Mouse (Mus musculus): ENCODE results near the gene Zfp146. TPM values are rescaled to one million over a fixed set of nuclear protein-coding genes. Genes with fewer than 3 reads are reported as not detected.
"Not testable (repeated sequence)": the region's sequence is repeated elsewhere in the genome, so short reads cannot be mapped to it uniquely, and the experiment has no call there.

The Zfp146 gene
- total RNA-seq, 4 experiments from 2014 or later: 22.6 to 31.4 (median 26.4) TPM

DNA sequence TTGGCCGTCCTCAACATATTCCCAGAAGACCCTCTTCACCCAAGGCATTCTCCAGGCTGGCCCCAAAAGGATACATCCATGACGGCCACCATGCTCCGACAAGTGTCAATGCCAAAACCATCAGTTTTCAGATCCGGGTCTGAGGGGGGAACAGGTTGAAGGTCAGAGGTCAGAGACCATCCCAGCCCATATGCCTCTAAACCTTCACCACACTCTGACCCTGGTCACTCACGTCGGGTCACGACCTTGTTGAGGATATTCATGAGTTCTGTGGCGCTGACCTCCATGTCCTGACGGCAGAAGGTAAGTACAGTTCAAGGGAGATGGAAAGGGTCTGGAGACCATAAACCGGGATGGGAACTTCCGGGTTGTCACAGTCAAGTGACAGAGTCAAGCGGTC, 22.5 kb upstream of the Zfp146 start:
- DNase-seq (ENCODE audit: low spot score in 2 of 2): no peak

DNA sequence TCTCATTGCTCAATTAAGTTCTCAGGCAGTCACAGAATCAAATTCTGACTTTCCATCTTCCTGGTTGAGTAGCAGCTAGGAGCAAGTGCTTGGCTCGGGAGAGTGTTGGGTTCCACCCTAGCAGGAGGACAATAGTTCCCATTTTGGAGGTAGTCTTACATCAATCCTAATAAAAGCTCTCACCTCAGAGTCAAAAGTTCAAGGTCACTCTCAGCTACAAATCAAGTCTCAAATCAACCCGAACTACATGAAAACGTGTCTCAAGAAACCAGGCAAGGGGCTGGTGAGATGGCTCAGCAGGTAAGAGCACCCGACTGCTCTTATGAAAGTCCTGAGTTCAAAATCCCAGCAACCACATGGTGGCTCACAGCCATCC, 19.6 kb upstream of the Zfp146 start:
- no peak for DNase-seq (ENCODE audit: low spot score in 2 of 2)

DNA sequence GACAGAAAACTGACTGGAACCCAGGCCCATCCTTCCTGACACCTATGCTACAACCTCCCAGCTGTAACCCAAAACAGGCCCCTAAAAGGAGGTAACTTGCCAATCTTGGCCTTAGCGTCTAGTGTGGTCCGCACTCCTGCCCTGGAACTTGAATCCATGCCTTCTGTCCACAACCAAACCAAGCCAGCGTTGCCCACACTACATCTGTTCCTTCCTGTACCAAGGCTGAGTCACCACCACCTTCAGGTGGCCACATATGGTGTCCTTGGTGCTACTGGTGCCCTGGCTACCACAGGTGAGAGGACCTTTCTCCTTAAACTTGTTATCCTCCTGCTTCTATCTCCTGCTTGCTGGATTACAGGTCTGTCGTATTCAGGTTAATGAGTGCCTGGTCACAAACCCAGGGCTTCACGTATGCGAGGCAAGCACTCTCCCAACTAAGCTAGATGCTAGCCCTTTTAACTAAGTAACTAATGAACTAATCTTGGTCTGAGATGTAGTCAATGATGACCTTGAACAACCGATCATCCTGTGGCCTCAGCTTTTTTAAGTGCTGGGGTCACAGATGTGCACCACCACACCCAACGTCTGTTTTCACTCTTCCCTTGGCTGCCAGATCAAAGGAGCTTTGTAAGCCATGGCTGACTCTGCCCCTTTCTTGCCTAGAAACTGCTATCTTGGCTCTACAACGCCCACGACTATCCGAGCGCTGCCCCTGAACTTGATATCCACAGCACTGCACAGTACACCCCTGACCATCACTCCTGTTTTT, 19.0 kb upstream of the Zfp146 start:
- no peak for DNase-seq (ENCODE audit: low spot score in 2 of 2)

DNA sequence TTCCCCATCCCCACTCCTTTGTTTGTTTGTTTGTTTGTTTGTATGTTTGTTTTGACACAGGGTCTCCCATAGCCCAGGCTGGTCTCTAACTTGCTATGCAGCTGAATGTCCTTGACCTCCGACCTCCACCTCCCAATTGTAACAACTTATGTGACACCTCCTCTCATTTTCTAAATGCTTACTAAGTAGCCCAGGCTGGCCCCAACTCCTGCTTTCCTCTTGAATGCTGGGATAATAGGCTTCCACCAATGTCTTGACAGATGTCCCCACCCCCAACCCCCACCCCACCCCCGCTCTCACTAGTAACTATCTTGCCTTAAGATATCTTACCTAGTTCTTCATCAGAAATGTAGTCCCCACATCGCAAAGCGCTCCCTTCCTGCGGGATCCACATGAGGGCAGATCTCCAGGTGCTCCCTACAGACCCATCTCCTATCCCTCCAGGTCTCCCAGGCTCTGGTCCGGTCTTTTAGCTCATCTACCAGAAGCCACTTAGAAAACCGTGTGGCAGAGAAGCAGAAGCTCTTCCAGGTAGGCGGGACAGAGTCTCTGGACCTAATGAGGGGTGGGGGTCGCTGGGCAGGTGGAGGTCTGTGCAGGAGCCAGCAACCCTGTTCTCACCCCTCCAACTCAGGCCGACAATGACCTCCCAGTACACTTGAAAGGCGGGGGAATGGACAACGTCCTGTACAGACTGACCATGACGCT, 15.2 kb upstream of the Zfp146 start:
- DNase-seq (ENCODE audit: low spot score in 2 of 2): no peak

DNA sequence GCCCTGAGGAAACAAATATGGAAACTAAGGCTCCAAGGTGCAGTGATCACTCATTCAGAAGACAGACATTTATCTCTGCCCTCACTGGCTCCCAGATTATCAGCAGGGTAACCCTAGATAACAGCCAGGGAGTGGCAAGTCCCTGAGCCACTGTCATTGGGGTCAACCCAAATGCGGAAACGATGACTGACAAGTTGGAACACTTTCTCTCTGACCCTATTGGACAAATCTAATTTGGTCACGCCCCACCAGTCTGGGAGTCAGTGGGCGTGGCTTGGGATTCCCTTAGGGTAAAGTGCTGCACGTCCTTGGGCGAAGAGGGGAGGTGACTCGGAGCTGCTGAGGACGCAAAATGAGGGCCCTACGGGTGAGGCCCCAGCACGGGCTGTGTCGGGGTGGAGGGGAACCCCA, 14.3 kb upstream of the Zfp146 start, which contains the start of gene Cox7a1:
Cox7a1 (plus strand) TSS at position 266 of the 411 bp plus-strand sequence.
- DNase-seq (ENCODE audit: low spot score in 2 of 2): peak; percentile 91 to 92

DNA sequence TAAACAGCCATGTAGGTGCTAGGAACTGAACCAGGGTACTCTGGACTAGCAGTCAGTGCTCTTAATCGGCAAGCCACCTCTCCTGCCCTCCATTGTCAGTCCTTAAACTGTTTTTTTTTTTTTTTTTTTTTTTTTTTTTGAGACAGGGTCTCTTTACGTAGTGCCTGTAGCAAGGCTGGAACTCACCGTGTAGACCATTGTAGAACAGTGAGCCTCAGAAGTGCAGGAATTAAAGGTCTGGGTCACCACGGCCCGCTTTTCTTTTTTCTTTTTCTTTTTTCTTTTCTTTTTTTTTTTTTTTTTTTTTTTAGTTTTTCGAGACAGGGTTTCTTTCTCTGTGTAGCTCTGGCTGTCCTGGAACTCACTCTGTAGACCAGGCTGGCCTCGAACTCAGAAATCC, 13.6 kb upstream of the Zfp146 start:
- not testable (repeated sequence) for DNase-seq (ENCODE audit: low spot score in 2 of 2)

DNA sequence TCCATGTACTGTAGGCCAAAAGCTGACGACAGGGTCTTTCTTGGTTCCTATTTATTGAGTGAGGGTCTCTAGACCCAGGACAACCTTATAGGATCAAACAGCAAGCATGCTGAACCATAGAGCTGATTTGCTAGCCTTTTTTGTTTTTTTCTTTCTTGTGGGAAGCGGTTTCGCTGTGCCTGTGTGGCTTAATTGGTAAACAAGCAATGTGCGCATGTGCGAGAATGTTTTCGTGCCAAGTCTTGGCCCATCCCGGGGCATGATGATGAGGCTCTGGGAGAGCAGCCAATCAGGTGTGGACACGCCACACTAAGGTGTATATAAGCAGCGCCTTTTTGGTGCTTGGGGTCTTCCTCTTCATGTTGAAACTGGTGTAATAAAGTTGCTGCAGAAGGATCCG, 12.4 kb upstream of the Zfp146 start:
- DNase-seq (ENCODE audit: low spot score in 2 of 2): not testable (repeated sequence)

DNA sequence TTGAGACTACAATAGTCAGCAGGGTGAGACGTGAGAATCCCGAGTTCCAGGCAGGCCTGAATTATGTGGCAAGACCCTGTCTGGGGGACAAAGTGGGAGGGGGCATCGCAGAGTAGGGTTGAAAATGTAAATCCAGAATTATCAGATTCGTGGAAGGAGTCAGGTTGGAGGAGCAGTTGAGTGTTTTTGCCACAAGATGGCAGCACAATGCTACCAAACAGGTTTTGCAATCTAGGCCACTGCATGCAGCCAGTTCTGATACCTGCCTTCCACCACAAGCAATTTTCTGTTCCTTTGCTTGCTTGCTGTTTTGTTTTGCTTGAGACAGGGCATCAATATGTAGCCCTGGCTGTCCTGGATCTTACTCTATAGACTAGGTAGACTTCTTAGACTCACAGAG, 11.8 kb upstream of the Zfp146 start:
- peak; percentile 47 to 48 for DNase-seq (ENCODE audit: low spot score in 2 of 2)

DNA sequence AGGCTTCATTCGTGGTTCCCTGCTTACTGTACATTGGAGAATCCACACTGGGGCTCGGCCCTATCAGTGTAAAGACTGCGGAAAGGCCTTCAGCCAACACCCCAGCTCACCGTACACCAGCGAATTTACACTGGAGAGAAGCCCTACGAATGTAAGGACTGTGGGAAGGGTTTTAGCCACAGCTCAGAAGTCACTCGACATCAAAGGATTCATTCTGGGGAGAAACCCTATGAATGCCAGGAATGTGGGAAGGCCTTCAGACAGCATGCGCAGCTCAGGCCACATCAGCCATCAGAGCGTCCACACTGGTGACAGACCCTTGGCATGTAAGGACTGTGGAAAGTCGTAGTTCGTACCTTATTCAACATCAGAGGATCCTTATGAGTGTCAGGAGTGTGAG, 8.7 kb upstream of the Zfp146 start:
- DNase-seq (ENCODE audit: low spot score in 2 of 2): no peak

DNA sequence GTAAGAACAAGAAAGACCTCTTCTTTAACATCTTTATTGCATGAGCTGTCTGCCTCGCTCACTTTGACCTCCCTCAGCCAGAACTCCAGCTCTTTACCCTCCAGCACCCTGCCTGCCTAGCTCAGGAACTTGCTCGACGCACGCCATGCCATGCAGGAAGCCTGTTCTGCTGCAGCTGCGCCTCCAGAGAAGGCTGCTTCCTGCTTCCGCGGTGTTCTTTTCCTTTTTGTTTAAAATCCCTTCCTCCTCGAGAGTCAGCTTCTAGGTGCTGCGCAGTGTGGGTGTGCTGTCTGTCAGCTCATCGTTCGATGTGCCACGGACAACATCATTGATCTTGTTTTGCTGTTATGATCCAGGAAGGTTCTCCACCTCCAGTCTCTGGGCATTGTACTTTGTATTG, 6.9 kb upstream of the Zfp146 start:
- DNase-seq (ENCODE audit: low spot score in 2 of 2): no peak

DNA sequence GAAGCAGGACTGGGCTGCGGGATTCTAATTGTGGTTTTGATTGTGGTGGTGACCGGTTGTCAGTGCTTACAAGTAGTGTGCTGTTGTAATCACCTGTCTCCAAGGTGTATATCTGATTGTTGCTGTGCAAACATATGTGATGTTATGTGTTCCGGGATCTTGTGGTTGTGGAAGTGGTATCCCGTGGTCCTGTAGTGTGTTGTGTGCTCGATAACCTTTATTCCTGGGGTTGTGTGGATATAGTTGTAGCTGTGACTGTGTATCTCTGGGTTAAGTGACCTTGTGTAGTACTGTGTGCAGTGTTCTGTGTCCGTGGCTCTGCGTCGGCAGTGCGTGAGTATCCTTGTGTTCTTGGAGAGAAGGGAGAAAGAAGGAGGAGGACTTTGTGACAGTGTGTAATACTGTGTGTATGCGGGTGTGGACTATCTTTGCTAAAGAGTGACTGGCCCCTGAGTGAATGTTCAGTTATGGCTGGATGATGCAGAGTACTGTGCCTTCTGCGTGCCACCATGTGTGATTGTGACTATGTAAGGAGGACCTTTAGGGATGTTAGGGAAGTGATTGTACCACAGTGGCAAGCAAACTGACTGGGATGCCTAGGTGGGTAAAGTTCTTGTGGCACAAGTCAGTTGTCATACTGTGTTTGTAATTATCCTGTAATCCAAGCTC, 867 bp upstream of the Zfp146 start:
- DNase-seq (ENCODE audit: low spot score in 2 of 2): no peak

DNA sequence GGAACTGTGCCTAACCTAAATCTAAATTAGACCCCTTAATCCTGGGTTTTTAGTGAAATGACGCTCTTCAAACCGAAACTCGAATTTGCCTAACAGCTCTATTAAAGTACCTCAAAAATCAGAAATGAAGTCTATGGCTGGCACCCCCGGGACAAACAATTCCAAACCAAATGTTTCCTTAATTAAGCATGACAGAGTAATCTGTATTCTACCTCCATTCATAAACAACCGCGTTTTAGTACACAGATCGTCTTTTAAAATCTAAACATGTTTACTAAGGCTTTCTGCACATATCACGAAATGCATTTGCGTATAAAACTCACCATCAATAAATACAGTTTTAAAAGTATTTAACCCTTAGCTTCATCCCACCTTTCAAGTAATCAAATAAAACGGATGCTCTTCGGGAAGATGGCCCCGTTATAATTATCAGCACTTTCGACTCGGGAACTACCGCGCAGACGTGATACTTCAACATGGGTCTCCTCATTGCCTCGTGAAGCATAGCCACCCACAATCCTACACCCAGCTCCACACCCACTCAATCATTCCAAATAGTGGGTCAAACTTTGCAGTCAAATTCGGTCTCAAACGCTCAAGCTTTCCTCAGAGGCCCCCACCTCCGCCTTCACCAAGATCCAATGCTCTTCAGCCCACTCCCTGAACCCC, 502 bp downstream of the Zfp146 start:
- no peak for DNase-seq (ENCODE audit: low spot score in 2 of 2)

DNA sequence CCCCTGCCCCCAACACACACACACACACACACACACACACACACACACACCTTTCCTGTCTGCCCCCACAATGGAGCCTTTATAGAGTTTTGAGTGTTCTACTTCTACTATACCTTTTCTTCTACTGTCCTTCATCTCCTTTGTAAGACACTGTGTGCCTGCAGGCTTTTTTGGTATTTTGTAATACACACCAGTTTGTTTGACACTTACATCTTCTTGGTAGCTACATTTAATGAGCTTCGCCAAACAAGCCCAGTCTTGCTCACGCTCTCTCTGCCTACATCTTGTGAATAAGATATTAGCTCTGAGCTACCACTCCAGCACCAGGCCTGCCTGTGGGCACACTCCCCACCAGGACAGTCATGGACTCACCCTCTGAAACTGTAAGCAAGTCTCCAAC, 4.8 kb downstream of the Zfp146 start:
- DNase-seq (ENCODE audit: low spot score in 2 of 2): no peak

DNA sequence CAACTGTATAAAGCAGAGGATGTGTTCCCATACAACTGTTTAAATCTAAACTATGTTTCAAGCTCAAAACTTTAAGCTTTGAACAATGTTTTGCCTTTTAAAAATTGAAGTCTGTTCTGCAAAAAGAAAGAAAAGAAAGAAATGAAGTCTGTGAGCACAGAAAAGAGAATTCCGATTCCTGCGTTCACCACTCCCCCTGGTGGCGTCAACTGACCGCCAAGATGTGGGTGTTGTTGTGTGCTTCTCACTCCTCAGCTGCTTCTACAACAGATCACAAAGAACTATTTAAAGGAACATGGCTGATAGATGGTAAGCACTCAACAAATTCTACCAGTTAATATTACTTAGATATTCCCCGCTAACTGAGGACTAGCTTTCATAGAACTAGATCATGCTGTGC, 6.4 kb downstream of the Zfp146 start:
- DNase-seq (ENCODE audit: low spot score in 2 of 2): no peak

DNA sequence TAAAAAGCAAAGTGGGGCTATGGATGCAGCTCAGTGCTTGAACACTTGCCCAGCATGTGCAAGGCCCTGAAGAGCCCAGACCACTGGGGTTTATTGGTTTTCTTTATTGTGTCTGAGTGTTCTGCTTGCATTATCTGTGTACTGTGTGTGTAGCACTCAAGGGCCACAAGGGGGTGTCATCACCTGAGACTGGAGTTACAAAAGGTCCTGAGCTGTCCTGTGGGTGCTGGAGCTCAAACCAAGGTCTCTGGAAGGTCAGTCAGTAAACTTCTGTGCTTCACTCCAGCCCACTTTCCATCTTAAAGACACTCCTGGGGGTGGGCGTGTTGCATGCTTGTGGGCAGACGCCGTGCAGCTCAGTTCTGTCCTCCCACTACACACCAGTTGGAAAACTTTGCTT, 14.0 kb downstream of the Zfp146 start:
- DNase-seq (ENCODE audit: low spot score in 2 of 2): no peak

DNA sequence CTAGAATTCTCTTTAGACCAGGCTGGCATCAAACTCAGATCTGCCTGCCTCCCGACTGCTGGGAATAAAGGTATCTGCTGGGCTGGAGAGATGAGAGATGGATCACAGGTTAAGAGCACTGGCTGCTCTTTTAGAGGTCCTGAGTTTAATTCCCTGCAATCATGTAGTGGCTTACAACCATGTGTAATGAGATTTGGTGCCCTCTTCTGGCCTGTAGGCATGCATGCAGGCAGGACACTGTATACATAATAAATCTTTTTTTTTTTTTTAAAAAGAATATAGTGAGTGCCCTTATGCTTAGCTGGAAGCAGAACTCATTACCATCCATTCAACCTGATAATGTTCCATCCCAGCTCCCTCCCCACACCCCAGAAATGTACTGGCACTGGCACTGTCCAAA, 15.5 kb downstream of the Zfp146 start:
- DNase-seq (ENCODE audit: low spot score in 2 of 2): no peak

DNA sequence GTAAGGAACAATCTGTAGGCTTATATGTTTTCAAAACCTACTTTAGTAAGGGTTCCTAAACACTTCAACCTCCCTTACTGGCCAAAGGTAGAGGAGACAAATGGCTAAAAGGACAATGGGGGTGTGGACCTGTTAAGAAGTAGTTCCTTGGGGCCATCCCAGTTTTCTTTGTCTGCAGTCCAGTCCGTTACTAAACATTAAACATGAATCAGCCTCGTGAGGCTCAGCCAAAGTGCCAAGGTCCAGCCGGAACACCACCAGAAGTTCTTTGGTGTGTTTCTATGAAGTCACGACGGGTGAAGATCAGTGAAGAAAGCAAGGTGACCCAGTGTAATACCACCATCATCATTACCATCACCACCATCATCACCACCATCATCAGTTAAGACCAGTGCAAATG, 22.5 kb downstream of the Zfp146 start:
- no peak for DNase-seq (ENCODE audit: low spot score in 2 of 2)

DNA sequence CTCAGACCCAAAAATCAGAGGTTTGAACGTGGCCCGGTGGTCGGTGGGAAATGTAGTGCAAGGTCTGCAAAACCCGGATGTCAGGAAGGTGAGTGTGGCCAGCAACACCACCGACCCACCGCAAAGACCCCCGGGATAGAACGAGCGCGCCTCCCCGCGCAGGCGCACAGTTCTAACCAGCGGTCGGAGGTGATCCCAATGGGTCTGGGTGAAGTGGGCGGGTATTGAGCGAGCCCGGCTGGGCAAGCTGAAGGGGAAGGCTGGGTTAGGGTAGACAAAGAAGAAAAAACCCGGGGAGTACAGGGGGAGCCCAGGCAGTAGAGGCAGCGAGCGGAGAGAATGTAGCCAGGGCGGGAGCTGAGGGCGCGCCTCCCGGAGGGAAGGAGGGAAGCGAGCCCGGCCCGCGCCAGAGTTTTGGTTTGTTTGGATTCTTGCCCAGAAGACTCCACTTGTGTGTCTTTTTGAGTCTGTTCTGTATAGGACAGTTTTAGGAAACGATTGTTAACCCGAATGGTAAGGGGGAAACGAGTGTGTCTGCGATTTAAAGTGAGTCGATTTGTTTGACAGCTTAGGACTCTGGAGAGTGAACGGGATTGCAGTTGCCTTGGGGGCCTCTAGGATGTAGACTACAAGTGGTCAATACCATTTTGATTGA, 25.9 kb downstream of the Zfp146 start:
- DNase-seq (ENCODE audit: low spot score in 2 of 2): peak in 1 of 2 experiments; percentile 12

DNA sequence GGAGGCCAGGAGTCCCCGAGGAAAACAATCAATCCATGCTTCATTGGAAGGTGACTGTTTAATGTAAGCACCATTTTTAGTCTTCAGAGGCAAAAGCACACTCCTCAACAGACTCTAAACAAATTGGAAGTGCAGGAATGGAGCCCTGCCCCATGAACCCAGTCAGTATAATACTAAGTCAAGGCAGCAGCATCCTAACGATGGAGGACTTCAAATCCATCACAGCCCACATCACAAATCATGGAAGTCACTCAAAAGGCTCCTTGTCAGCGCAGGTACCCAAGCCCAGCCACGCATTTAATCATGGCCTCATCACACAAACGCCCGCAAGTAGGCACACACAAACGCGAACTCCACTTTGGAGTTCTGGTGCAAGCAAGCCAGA, 26.4 kb downstream of the Zfp146 start:
- DNase-seq (ENCODE audit: low spot score in 2 of 2): no peak

DNA sequence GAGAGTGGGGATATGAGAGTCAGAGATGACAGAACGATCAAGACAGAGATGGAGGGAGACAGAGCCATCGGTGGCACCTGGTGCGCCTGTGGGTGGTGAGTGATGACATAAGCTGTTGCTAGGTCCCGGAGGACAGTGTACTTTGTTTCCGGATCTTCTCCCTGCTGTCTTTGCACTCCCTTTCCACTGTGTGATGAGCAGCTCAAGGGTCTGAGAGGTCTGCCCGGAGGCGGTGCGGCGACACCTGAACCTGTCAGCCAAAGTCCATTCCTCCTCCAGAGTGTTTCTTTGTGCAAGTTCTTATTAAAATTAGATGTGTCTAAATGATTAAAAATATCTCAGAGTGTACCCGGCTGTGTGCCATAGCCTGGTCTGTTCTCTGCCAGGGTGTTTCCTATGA, 32.7 kb downstream of the Zfp146 start:
- DNase-seq (ENCODE audit: low spot score in 2 of 2): no peak

DNA sequence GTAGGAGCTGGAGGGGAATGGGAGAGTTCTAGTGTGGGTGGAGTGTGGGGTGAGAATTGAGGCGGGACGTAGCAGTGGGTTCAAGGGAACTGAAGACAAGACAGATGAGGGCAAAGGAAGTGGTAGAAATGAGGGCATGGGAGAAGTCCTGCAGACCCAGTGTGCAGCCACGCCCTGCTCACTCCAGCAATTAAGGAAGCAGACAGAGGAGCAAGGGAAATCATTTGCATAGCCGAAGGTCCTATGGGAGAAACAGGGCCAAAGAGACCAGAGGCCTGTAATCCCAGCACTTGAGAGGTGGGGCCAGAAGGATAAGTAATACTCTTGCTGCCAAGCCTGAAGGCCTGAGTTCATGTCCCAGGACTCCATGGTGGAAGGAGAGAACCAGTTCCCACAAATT, 37.2 kb downstream of the Zfp146 start:
- no peak for DNase-seq (ENCODE audit: low spot score in 2 of 2)
